Mouse (Mus musculus) left cerebral cortex, postnatal 10 days (tissue): ENCODE measurements around the gene Reps1. TPM values are rescaled to one million over a fixed set of nuclear protein-coding genes. Genes with fewer than 3 reads are reported as not detected.
"Not testable (repeated sequence)": the region's sequence is repeated elsewhere in the genome, so short reads cannot be mapped to it uniquely, and the experiment has no call there.

ENCODE experiments used
- DNase-seq, 2 experiments: peaks; one replicate each; pipeline ENCODE4 v3.0.0; 2021 to 2022; ENCODE audit warnings: low spot score in 2 of 2, mixed read lengths in 1 of 2; ENCODE audit errors: extremely low spot score in 1 of 2
- intact Hi-C: fragments of 180-260 bp; cut with DNase I; formaldehyde crosslinking; loops from one replicate; pipeline ENCODE4 v1.15.1; 2025
- total RNA-seq, 2 experiments: library from RNA; stranded (reverse); gene quantifications; 2 replicates each; pipeline ENCODE4 v1.2.3; 2021

Reps1 gene
- total RNA-seq, 2 experiments from 2014 or later: 53.7 to 54.9 TPM

DNA sequence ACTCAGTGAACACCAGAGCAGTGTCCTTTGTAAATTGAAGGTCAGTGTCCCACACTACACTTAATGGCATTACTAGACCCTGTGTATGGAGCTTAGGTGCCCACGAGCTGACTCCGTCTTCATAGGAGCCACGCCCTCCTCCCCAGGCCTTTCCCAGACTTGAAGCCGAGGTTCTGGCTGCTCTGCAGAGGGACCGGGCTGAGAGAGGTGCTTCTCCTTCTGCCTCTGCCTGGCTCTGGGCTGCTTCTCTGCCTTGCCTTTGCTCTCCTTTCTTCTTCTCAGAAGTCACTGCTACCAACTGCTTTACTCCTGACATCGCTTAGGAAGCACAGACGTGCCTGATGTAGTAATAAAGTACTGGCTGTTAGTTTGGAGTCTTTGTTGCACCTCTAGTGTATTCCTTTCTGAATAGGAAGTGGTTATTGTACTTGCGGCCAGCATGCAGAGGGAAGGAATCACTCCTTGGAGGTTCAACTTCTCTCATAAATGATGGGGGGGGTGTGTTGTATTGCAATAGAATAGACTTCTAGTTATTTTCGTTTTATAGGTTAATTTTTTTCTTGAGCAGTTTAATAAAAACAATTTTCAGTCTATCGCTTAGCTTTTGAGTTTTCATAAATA is 57.9 kb downstream of the Reps1 start:
- no peak for DNase-seq
- intact Hi-C loops: no loop called here

DNA sequence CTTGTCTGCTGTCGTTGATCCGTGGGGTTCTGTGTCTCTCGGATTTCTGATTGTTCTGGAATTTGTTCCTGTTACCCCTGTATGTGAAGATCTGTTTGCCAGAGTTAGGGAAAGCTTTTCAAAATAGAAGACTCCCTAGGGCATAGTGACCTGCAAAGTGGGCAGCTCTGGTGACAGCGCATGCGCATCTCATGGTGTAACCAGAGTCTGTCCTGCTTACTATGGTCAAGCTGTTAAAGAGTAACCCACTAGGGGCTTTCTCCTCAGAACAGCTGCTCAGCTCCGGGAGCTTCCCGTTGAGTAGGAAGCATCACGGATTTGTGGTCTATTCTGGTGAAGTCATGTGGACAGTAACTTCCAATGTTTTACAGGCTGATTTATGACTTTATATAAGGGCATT is 62.7 kb downstream of the Reps1 start:
- no peak for DNase-seq

DNA sequence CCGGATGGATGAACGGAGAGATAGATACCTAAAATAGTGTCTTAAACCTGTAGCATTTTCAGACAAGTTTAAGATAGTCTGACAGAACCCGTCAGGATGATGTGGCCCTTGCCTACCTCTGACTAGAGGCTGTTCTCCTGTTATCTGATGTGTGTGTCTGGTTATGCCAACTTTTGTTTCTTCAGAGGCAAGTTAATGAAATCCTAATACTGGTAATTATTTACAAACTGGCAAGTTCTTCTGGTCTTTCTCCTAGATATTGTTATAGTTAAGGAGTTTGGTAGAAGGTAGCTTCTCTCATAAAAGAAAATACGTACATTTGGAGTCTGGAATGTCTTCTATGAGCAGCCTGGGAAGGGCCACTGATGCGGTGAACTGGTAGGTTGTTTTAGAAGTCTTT is 74.6 kb downstream of the Reps1 start:
- DNase-seq: no peak
- intact Hi-C loops: no loop called here

More for the DNA sequence above, 62.7 kb downstream of the Reps1 start:
- intact Hi-C loops: no loop called here

DNA sequence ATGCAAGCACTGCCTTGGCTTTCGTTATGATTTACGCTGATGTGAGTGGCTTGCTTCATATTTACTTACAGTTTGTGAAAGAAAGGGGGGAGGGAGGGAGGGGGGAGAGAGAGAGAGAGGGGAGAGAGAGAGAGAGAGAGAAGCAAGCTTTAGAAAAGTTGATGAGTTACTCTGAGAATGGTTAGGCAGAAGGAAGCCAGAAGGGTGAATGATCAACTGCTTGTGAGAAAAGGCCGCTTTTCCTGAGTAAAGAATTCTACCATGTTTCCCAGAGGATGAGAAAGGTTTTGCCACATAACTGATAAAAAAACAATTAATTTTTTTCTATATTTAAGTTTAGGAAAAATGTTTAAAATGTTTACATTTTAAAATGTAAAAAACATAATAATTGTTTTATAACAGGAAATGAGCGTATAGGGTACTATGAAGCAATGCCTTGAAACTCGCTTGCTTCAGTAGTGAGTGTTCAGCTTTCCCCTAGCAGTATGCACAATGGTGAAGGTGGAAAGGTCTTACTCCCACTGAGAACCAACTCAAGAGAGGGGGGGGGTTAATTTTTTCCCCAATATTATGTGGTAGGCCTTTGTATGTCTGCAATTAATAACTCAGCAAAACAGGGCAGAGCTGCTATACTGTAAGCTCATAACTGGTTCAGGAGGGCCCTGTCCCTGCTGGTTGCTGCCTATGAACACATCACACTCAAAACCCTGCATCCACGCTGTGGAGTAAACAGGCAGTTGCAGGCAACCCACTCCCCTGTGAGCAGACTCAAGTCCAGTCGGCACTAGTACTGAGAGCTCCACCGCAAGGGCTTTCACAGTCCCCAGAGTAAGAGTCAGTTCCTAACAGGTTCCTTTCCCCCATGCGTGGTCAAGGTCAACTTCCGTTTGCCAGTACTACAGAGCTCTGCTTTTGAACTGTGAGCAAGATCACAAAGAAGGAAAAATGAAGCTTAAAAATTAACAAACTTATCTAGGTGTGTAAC is 76.3 kb downstream of the Reps1 start:
- intact Hi-C loops: no loop called here

DNA sequence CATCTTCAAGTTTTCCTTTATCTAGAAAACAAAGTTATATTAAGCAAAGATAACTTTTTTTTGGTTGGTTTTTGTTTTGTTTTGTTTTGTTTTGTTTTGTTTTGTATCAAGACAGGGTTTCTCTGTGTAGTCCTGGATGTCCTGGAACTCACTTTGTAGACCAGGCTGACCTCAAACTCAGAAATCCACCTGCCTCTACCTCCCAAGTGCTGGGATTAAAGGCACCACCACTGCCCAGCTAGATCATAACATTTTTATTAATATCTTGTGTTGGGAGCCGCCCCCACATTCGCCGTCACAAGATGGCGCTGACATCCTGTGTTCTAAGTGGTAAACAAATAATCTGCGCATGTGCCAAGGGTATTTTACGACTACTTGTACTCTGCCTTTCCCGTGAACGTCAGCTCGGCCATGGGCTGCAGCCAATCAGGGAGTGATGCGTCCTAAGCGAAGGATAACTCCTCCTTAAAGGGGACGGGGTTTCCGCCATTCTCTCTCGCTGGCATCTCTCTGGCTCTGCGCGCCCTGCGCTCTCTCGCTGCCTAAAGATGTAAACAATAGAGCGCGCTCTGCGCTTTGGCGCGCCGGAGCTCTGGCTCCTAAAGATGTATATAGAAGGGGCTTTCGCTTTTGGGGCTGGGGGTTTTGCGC is 83.3 kb downstream of the Reps1 start:
- intact Hi-C loops, DNase-seq: not testable (repeated sequence)

More for the DNA sequence above, 76.3 kb downstream of the Reps1 start:
- no peak for DNase-seq

DNA sequence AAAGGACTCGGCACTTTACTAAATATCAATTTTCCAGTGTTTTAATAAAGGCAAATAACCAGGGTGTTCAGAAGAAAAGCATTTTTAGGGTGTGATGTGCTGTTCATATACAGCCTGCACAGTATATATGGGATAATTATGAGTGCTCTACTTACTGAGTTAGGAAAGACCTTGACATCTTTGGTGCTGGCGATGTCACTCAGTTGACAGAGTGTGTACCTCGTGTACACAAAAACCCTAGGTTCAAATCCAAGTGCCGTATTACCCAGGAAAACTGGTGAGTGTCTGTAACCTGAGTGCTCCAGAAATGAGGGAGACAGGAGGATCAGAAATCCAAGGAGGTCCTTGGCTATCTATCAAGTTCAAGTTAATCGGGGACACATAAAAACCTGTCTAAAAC is 84.0 kb downstream of the Reps1 start:
- intact Hi-C loops: no loop called here
- DNase-seq: no peak

DNA sequence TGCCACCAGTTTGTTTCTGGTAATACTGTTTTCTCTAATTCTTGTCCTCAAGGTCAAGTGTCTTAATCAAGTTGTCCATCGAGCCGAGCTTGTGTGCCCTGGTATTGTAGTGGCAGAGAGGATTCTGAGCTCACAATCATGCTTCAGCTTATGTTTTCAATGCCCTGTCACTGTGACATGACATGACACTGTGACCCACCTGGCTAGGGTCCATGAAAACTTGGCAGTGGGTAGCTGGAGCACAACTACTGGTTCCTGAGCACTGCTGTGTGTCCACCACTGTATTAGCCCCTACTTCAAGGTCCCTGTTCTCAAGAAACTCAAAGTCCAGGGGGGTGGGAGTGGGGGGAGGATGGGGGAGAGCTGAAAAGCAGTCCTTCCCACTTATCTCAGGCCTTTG is 85.7 kb downstream of the Reps1 start:
- intact Hi-C loops: no loop called here
- DNase-seq: no peak

DNA sequence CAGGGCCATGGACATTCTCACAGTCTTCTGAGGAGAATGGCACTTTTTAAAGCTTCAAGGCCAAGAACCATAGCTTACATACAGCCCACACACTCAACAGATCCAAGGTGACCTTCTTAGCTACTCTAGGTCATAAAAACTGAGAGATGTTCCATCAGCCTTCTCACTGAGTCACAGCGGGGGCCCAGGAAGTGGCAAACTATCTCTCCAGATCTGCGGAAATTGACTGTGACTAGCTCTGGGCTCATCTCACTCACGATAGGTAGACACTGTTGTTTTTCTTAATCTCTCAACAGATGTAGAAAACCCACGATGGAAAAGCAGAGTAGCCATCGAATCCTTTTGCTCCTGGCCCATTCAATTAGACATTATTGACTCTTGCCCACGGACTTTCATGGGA is 86.6 kb downstream of the Reps1 start:
- intact Hi-C loops: no loop called here
- no peak for DNase-seq

DNA sequence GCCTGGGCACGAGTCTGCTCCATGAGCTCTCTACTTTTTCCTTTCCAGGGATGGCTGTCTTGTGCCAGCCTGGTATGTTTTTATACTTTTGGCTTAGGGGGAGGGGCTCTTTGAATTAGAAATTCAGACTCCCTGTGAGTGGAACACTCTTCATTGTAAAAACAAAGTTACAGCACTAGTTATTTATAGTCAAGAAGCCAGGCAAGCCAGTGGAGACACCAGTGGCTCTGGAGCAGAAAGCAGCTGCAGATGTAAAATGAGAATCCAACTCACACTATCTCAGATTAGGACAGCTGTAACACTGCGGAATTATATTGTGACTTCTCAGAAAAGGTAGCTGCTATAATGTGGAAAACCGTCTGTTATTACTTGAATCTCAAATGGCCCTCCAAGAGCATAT is 91.6 kb downstream of the Reps1 start:
- no peak for DNase-seq
- intact Hi-C loops: no loop called here

DNA sequence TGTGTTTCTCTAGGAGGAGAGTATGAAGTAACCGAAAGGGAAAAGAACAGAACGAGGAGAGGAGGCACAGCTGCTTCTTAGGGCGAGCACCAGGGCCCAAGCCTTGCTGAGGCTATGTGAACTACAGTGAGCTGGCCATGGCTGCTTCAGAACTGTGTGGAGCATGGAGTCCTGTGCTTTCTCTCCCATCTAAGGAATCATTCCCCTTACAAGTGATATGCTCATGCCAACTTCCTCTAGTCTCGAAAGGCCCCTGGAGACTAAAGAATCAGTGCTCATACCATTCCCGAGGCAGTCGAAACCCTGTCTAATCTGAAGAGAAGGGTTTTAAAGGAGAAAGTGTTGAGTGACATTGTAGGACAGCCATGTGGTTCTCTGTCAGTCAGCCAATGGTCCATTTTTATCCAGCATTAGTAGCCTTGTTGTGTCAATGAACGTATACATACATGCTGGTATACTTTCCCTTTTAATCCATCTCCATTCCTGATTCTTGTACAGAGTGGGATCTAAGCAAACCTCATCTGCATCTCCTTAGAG is 106.8 kb downstream of the Reps1 start:
- no peak for DNase-seq
- intact Hi-C loops: no loop called here

Other genes starting within 250 kb of the Reps1 start
- gene Heca, start 107.8 kb upstream of the Reps1 start, total RNA-seq: 10 to 100 TPM; 27.8 to 29.0 TPM
- 10 to 100 TPM; 17.4 to 21.3 TPM for gene Abracl, start 32.6 kb upstream of the Reps1 start, total RNA-seq
- gene Ect2l, start 155.0 kb downstream of the Reps1 start, total RNA-seq: under 1 TPM; 0.17 to 0.41 TPM
- 10 to 100 TPM; 10.1 to 10.2 TPM for gene Ccdc28a, start 179.1 kb downstream of the Reps1 start, total RNA-seq